Mouse (Mus musculus): Measurements from ENCODE around the gene Zfp583. TPM values are rescaled to one million over a fixed set of nuclear protein-coding genes. Genes with fewer than 3 reads are reported as not detected.

Gene Zfp583
- total RNA-seq, 4 experiments from 2014 or later, result 10.1 to 14.2 (median 11.1) TPM

GRCm38 (mm10) chr7:6285842-6286705 is 45.0 kb downstream of the Zfp583 start, which contains the start of gene Zfp667:
TSS of gene Zfp667 (plus strand) at chr7:6286579.
- DNase-seq (ENCODE audit: low spot score in 2 of 2), result peak; percentile 95 to 97

GRCm38 (mm10) chr7:6285366-6285765 is 45.7 kb downstream of the Zfp583 start:
- no peak for DNase-seq (ENCODE audit: low spot score in 2 of 2)

DNA sequence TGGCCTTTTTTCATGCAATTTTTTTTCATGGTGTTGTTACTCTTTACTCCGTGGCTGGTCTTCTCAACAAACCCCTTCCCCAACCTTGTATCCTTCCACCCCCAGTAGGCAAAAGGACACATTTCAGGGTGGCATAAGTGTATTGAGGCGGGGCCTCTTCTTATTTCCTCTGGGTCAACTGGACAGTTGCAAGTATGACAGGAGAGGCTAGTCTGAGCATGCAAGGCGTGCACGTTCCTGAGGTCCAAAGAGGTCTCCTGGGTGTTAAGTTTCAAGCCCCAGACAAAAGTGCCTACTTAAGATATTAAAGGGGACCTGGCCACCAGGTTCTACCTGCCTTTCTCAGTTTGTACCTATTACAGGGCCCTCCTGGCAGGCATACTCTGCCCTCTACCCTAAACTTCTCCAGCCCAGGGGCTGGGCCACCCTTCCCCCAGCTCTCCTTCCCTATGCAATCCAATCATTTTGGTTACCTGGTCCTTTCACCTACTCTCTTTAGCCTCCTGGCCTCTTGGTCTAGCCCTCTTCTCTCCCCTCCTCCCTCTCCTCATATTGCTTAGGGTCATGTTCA is 46.6 kb downstream of the Zfp583 start:
- DNase-seq (ENCODE audit: low spot score in 2 of 2), result no peak

- peak; percentile 81 to 86 for DNase-seq (ENCODE audit: low spot score in 2 of 2)
Measured at GRCm38 (mm10) chr7:6283451-6284075, 47.5 kb downstream of the Zfp583 start.

DNA sequence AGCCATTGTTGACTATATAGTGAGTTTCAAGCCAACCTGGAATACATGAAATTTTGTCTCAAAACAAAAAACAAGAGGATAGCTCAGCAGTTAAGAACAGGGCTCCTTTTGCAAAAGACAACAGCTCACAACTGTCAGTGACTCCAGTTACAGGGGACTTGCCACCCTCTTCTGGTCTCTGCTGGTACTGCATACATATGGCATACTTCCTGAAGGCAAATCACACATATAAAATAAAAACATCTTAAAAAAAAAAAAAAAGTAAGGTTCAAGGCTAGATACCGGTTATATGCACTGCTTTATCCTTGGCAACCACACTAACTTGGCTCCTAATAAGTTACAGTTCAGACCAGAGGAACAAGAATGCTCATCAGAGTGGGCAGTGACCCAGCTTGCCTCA is 48.3 kb downstream of the Zfp583 start:
- DNase-seq (ENCODE audit: low spot score in 2 of 2), result peak; percentile 66 to 82

DNA sequence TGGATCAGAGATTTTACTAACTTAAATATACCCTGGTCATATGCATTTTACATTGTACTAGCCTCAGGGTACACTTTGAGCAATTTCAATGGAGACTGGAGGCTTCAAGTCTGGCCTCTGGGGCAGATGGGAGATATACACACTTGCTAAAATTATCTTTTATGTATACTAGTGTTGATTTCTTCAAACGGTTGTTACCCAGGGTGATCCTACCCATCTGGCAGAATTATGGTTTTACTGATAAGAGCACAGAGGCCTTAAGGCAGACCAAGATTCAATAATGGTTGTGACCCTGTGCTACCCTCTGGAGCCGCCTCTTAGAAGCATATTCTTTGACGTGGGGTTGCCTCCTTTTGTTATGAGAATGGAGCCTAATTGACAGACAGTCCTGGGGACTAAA is 53.2 kb downstream of the Zfp583 start:
- DNase-seq (ENCODE audit: low spot score in 2 of 2), result no peak

DNA sequence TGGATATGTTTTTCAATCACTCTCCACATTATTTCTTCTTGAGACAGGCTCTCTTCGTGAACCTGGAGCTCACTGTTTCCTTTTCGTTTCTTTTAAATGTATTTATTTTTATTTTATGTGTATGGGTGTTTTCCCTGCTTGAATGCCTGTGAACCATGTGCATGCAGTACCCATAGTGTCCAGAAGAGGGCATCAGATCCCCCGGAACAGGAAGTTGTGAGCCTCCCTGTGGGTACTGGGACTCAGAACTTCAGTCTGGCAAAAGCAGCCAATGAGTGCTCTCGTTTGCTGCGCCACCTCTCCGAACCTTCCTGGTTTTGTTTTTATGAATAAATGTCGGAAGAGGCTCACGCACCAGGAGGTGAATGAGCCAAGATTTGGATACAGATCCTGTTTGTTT is 65.4 kb downstream of the Zfp583 start:
- DNase-seq (ENCODE audit: low spot score in 2 of 2), result no peak

Other genes with a start within 250 kb of the Zfp583 start
- 10 to 100 TPM; 22.1 to 29.3 (median 27.7) TPM for gene Zfp787, start 175.3 kb downstream of the Zfp583 start, total RNA-seq (2022)
- gene Zfp444, start 159.1 kb downstream of the Zfp583 start, total RNA-seq (2022), result 10 to 100 TPM; 45.2 to 59.5 (median 54.9) TPM
- not detected for gene Galp, start 134.2 kb downstream of the Zfp583 start, total RNA-seq (2022)
- not detected for gene Zscan5b, start 109.0 kb downstream of the Zfp583 start, total RNA-seq (2022)
- not detected for gene Epp13, start 78.6 kb downstream of the Zfp583 start, total RNA-seq (2022)
- gene Zfp667, start 44.7 kb downstream of the Zfp583 start, total RNA-seq (2022), result 10 to 100 TPM; 15.5 to 21.1 (median 18.2) TPM
- 1 to 10 TPM; 5.8 to 6.8 (median 6.0) TPM for gene Gm3854, start 12.5 kb upstream of the Zfp583 start, total RNA-seq (2022)
- 1 to 10 TPM; 4.0 to 7.5 (median 6.5) TPM for gene Zfp78, start 32.0 kb upstream of the Zfp583 start, total RNA-seq (2022)
- 1 to 10 TPM; 8.0 to 9.9 (median 8.4) TPM for gene Zfp28, start 52.0 kb upstream of the Zfp583 start, total RNA-seq (2022)
- gene Smim17, start 67.4 kb upstream of the Zfp583 start, total RNA-seq (2022), result 10 to 100 TPM; 20.0 to 22.2 (median 21.4) TPM
- under 1 TPM; 0.18 to 0.53 (median 0.38) TPM for gene Gm20715, start 79.0 kb upstream of the Zfp583 start, total RNA-seq (2022)
- 1 to 10 TPM; 1.3 to 2.1 (median 1.5) TPM for gene Olfr1344, start 107.4 kb upstream of the Zfp583 start, total RNA-seq (2022)
- under 1 TPM in 2 of 4 experiments, not detected in 2; 0.07 to 0.12 TPM for gene Olfr1336, start 124.9 kb upstream of the Zfp583 start, total RNA-seq (2022)
- gene Olfr1346, start 135.8 kb upstream of the Zfp583 start, total RNA-seq (2022), result under 1 TPM in 1 of 4 experiments, not detected in 3; 0.07 TPM
- gene Olfr5, start 155.7 kb upstream of the Zfp583 start, total RNA-seq (2022), result not detected
- gene Olfr1347, start 168.5 kb upstream of the Zfp583 start, total RNA-seq (2022), result not detected
- not detected for gene Olfr1348, start 177.5 kb upstream of the Zfp583 start, total RNA-seq (2022)
- gene Olfr1349, start 191.7 kb upstream of the Zfp583 start, total RNA-seq (2022), result under 1 TPM in 1 of 4 experiments, not detected in 3; 0.11 TPM
- gene Olfr1350, start 233.6 kb upstream of the Zfp583 start, total RNA-seq (2022), result not detected